Mouse (Mus musculus) spleen, adult 18-20 months (tissue): ENCODE data around the gene Rpp30.

Source experiments
- DNase-seq, 2 experiments: peaks; one replicate each; pipeline ENCODE4 v3.0.0; 2022; ENCODE audit warnings: mixed read lengths in 2 of 2

The Rpp30 gene

GRCm38 (mm10) chr19:36129213-36129612 lies 45.7 kb downstream of the Rpp30 start:
- no peak for DNase-seq

DNA sequence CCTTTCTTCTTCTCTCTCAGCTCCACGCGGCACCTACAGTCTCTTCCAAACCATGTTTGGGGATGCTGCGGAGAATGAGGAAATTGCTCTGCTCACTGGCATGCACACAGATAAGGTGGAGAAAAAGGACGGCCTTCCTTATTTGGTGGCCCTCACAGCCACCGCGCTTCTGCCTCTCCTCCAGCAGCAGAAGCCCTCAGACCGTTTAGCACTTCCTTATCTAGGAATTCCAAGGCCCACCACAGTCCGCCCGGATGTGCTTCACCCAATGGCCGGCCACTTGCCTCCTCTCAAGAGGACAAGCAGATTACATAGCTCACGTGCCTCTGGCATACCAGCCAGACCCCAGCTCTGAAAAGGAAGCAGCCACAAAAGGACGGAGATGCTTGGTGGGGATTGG lies 46.1 kb downstream of the Rpp30 start:
- no peak for DNase-seq

DNA sequence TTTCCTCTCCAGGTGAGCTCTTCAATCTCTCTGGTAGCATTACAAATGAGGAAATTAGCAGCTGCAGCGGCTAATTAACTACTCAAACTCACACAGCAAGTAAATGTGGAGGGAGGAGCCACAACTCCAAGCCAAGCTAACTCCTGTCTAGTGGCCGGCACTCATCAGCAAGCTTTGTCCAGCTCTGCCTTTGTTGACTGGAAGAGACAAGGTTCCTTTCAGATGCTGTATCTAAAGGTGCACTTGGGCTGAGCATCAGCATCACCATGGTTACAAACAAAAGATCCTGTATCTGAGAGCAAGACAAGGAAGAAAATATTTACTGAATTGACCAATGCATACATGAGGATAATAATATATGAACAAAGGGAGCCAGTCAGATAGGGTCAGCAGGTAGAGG lies 46.7 kb downstream of the Rpp30 start:
- DNase-seq = no peak

- no peak for DNase-seq
Observed at GRCm38 (mm10) chr19:36131990-36132389, 48.5 kb downstream of the Rpp30 start.

GRCm38 (mm10) chr19:36133064-36133463 lies 49.5 kb downstream of the Rpp30 start:
- no peak for DNase-seq

GRCm38 (mm10) chr19:36133731-36134130 lies 50.2 kb downstream of the Rpp30 start:
- no peak for DNase-seq

DNA sequence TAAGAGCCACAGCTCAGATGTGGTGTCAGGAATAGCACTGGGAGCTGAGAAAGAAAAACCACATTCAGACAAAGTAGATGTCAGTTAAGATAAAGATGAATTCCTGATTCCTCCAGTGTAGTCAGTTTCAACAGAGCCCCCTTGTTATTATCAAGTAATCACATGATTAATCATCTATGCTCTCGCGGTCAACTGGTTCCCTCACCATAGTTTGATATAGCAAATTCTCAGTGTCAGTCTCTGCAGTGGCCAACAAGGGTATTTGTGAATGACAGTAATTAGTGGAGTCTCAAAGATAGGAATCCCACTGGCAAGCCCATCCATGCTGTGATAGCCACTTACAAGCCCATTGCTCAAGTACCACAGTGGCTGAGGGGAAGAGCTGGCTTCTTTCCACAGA lies 60.1 kb downstream of the Rpp30 start:
- no peak for DNase-seq

DNA sequence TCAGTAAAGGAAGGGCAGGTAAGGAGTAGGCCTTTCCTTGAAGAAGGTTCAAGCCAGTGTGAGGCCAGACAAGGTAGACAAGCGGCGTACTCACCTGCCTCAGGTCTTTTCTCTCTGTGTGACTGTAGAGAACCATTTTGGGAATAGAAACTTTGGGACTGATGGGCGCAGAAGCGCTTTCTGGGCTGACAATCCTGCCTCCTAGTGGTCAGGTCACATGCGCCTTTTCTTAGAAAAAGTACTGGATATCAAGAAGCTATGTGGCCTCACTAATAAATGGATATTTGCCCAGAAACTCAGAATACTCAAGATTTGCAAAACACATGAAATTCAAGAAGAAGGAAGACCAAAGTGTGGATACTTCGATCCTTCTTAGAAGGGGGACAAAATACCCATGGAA lies 65.1 kb downstream of the Rpp30 start:
- DNase-seq = no peak

DNA sequence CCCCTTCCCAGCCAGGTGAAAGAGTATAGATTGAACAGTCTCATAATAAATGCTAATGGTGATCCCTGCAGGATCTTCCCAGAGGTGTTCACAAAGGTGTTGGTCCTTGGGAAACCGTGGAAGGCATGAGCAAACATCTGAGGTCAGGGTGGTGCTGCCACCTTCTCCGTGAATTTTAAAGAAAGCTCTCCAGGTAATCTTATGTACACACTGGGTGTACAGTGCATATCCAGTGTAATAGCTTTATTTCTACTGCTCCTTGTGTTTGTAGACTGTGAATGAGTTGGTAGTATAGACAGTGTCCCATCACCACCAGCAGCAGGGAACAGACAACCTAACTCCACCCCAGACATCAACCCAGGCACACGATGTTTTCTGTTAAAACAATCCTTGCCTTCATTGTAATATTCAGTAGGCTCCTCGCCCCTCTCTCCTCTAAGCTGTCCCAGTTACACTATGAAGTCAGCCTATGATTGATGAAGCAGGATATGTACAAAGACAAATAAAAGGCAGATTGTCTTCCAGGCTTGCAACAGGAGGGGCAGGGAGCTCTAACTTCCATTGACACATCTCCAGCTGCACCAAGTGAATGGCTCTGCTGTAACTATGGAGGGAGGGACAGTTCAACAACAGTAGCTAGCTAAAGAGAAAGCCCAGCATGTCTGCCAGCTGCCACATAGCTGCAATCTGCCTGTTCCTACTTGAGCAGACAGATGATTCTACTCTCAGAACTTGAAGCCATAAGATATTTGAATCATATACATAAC lies 66.9 kb downstream of the Rpp30 start:
- DNase-seq = no peak
